Mouse (Mus musculus) frontal cortex, adult (tissue): ENCODE data around the gene Fth1.

Source experiments
- ATAC-seq: cut with Nextera tagmentation; 2 replicates; pipeline ENCODE4 v1.9.2; 2017; ENCODE audit warnings: mild to moderate bottlenecking, moderate library complexity, mixed read lengths; ENCODE audit not compliant: low TSS enrichment

Gene Fth1

GRCm38 (mm10) chr19:9992011-9992958, 11.9 kb downstream of the Fth1 start:
- ATAC-seq: peak; percentile 18

GRCm38 (mm10) chr19:9993036-9993656, 12.7 kb downstream of the Fth1 start:
- ATAC-seq: peak; percentile 69

GRCm38 (mm10) chr19:9997204-9998062, 17.0 kb downstream of the Fth1 start:
- no peak for ATAC-seq

GRCm38 (mm10) chr19:9998063-9998416, 17.6 kb downstream of the Fth1 start:
- ATAC-seq: no peak

- ATAC-seq: peak; percentile 72
Measured at GRCm38 (mm10) chr19:9998736-9999486, 18.5 kb downstream of the Fth1 start.

- ATAC-seq: no peak
Measured at GRCm38 (mm10) chr19:10000330-10000729, 19.9 kb downstream of the Fth1 start.

GRCm38 (mm10) chr19:10001206-10001969, 21.0 kb downstream of the Fth1 start, which contains the start of the genes Best1 and Rab3il1:
Gene Best1, minus strand, starts transcription at chr19:10001633.
Gene Rab3il1, plus strand, starts transcription at chr19:10001669.
- ATAC-seq: no peak

GRCm38 (mm10) chr19:10003696-10004095, 23.3 kb downstream of the Fth1 start:
- ATAC-seq: peak; percentile 84

- no peak for ATAC-seq
Measured at GRCm38 (mm10) chr19:10011408-10011807, 31.0 kb downstream of the Fth1 start.

GRCm38 (mm10) chr19:10012827-10013278, 32.5 kb downstream of the Fth1 start:
- no peak for ATAC-seq

GRCm38 (mm10) chr19:10013348-10013747, 33.0 kb downstream of the Fth1 start:
- ATAC-seq: no peak

- ATAC-seq: no peak
Measured at GRCm38 (mm10) chr19:10013913-10014312, 33.5 kb downstream of the Fth1 start.

GRCm38 (mm10) chr19:10014824-10015223, 34.4 kb downstream of the Fth1 start:
- no peak for ATAC-seq

- ATAC-seq: no peak
Measured at GRCm38 (mm10) chr19:10015442-10015841, 35.0 kb downstream of the Fth1 start.

GRCm38 (mm10) chr19:10016151-10016550, 35.8 kb downstream of the Fth1 start:
- no peak for ATAC-seq

- peak; percentile 77 for ATAC-seq
Measured at GRCm38 (mm10) chr19:10017637-10018526, 37.5 kb downstream of the Fth1 start.

- no peak for ATAC-seq
Measured at GRCm38 (mm10) chr19:10018527-10018818, 38.1 kb downstream of the Fth1 start.

- ATAC-seq: no peak
Measured at GRCm38 (mm10) chr19:10019214-10019760, 38.9 kb downstream of the Fth1 start.

- no peak for ATAC-seq
Measured at GRCm38 (mm10) chr19:10021981-10022380, 41.6 kb downstream of the Fth1 start.
